Mouse (Mus musculus): ENCODE results near the gene Prkar2b.
"Not testable (repeated sequence)": the region's sequence is repeated elsewhere in the genome, so short reads cannot be mapped to it uniquely, and the experiment has no call there.

Gene Prkar2b

DNA sequence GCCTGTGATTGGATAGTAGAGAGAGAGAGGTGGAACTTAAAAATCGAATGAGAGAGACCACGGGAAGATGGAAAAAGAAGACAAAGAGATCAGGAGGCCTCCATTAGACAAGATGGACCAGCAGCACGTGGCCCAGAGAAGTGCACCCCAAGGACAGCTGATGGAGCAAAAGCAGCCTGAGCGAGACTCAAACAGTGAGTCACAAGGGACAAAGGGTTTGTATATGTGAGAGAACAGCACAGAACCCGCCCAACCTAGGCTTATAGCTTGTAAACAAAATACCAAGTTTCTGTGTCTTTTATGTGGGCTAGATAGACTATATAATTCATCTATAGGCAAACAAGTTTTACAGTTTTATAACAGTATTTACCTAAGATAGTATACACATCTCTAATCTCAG lies 50.0 kb downstream of the Prkar2b start:
- in situ Hi-C loops (cut with MboI, MseI), result no loop called here

- in situ Hi-C loops (cut with MboI, MseI), result not testable (repeated sequence)
Measured at GRCm38 (mm10) chr12:32009985-32010369, 51.1 kb downstream of the Prkar2b start.

DNA sequence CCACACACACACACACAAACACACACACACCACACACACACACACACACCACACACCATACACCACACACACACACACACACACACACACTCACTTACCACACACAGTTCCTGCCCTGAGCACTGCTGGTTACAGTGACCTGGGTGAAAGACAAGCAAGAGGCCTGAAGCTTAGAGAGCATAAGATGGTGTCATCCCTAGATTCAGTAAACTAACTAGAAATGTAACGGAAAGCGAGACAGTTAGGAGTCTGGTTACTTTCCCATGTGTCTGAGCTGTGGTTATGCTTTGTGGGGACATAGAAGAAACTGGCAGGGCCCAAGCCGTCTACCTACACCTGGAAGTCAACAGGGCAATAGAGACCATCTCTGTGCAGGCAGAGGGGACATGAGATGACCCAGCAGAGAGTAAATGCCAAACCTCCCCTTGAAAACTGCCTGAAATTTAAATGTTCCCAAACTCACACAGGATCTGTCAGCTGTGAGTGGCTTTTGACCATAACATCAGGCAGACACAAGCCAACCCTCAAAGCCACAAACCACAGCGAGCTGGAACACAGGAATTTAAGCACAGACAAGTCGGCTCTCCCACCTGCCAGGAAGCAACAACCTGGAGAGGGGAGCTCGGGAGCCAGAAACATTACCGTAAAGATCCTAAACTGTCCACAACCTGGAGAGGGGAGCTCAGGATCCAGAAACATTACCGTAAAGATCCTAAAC lies 51.7 kb downstream of the Prkar2b start:
- in situ Hi-C loops (cut with MboI, MseI), result no loop called here

DNA sequence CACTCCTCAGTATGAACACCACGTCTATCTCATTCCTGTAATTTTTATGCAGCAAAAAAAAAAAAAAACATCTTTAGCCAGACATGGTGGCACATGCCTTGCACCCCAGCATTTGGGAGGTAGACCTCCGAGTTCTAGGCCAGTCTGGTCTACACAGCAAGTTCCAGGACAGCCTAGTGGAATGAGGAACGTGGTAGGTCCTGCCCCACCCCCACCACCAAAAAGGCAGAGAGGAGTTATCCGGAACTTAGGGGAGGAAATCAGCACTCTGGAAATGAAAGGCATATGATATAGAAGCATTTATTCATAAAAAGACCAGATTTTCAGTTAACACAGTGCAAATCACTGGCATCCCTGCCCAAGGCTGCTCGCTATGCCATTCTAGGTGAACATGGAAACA lies 52.4 kb downstream of the Prkar2b start:
- in situ Hi-C loops (cut with MboI, MseI), result no loop called here

- in situ Hi-C loops (cut with MboI, MseI), result no loop called here
Measured at GRCm38 (mm10) chr12:32007646-32008045, 53.5 kb downstream of the Prkar2b start.

DNA sequence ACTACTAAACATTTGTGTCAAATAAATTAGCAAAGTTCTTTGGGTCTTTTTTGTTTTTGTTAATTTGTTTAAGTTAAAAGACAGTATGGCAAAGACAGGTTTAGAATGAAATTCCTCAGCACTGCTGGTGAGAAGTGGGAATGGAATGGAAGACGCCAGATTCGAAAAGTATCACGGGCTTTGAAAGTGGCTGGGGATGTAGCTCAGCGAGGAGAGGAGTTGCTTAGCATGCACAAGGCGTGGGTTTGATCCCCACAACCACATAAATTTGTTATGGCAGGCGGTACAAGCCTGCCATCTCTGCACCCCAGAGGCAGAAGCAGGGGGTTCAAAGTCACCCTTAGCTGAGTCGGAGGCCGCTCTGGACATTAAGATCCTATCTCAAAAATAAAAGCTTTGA lies 54.1 kb downstream of the Prkar2b start:
- in situ Hi-C loops (cut with MboI, MseI), result no loop called here

GRCm38 (mm10) chr12:32006391-32006929 lies 54.6 kb downstream of the Prkar2b start:
- in situ Hi-C loops (cut with MboI, MseI), result no loop called here

- in situ Hi-C loops (cut with MboI, MseI), result no loop called here
Measured at GRCm38 (mm10) chr12:32000464-32000863, 60.6 kb downstream of the Prkar2b start.

DNA sequence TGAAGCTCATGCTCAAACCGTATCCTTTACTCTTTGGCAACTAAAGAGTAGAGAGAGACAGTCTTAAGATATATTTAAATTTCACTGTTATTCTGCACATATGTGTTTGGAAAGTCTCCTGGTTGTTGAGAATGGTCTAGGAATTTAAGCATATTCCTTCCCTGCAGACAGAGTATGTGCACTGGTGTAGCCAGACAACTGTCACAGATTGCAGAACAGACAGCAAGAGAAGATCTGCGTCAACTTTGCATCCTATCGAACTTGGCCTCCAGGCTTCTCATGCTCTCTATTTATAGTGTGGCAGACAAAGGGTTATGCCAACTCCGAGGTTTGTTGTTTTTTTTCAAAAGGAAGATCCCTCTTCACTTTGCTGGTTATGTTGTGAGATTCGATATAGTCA lies 62.4 kb downstream of the Prkar2b start:
- in situ Hi-C loops (cut with MboI, MseI), result no loop called here

DNA sequence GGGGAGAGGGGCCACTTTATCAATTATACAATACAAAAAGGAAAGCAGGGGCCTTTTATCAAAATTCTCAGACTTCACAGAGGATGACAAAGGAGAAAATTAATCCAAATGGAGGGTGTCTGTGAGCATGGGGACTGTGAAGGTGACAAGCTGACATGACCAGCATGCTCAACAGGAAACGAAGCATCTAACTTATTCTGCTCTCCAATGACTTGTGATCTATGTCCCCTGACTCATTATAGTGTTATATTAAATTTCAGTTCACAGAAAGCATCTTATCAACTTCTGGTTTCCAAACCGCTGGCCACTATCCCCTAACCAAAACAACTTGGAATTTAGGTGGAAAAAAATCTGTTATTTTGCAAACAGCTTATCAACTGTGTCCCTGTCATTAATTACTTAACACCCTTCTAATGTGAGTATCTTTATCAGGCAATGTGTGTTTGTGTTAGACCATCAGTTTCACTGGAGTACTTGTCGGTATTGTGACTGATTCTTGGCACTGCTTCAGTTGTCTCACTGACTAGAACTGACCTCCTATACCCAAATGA lies 63.7 kb downstream of the Prkar2b start:
- in situ Hi-C loops (cut with MboI, MseI), result no loop called here

DNA sequence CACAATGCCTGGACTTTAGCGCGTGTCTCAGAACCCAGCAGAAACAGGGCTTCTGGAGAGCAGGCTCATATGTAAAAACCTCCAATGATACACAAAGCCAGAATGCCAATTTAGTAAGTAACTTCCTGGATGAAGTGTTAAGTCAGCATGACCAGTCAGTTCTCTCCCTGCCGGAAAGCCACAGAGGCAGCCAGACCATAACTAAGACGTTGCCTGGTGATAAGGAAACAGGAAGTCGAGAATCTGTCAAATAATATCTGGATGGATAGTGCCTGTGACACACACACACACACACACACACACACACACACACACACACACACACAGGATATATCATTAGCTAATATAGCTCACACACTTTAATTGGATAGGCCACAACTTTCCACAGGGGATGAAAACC lies 64.2 kb downstream of the Prkar2b start:
- in situ Hi-C loops (cut with MboI, MseI), result no loop called here

- in situ Hi-C loops (cut with MboI, MseI), result no loop called here
Measured at GRCm38 (mm10) chr12:31990575-31990974, 70.5 kb downstream of the Prkar2b start.

DNA sequence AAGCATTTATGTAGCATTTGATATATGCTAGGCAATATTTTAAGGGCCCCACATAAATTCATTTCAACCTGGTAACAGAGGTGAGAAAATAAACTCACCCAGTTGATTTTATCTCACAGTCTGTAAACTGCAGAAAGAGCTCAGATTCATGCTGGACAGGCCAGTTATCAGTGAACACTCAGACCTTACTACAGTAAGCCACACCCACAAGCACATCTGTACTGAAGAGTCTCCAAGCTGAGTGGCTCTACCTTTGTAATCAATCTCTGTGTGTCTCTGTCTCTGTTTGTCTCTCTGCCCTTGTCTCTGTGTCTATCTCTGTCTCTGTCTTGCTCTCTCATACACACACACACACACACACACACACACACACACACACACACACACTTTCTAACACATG lies 71.4 kb downstream of the Prkar2b start:
- in situ Hi-C loops (cut with MboI, MseI), result no loop called here

- in situ Hi-C loops (cut with MboI, MseI), result no loop called here
Measured at GRCm38 (mm10) chr12:31986463-31986862, 74.6 kb downstream of the Prkar2b start.

- in situ Hi-C loops (cut with MboI, MseI), result no loop called here
Measured at GRCm38 (mm10) chr12:31985738-31986137, 75.4 kb downstream of the Prkar2b start.

DNA sequence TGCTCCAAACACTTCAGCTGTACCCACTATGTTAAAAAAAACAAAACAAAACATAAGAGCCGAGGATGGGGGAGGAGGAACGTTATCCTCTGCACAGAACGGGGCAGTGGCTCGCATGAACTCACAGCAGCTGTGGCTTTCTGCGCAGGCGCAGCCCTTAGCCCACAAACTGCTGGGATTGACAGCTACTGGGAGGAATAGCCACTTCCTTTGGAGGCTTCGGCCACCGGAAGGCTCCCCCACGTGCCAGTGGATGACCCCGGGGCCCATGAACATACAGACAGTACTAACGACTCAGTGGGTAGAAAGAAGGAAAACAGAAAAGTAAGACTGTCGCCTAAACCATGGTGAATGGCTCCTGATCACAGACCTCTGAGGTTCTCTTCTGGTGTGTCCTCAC lies 76.4 kb downstream of the Prkar2b start:
- in situ Hi-C loops (cut with MboI, MseI), result no loop called here

GRCm38 (mm10) chr12:31984206-31984605 lies 76.9 kb downstream of the Prkar2b start:
- in situ Hi-C loops (cut with MboI, MseI), result no loop called here

- in situ Hi-C loops (cut with MboI, MseI), result no loop called here
Measured at GRCm38 (mm10) chr12:31983769-31984168, 77.3 kb downstream of the Prkar2b start.

- in situ Hi-C loops (cut with MboI, MseI), result no loop called here
Measured at GRCm38 (mm10) chr12:31983238-31983637, 77.9 kb downstream of the Prkar2b start.

GRCm38 (mm10) chr12:31977613-31978195 lies 83.4 kb downstream of the Prkar2b start:
- in situ Hi-C loops (cut with MboI, MseI), result no loop called here

GRCm38 (mm10) chr12:31976544-31976943 lies 84.6 kb downstream of the Prkar2b start:
- in situ Hi-C loops (cut with MboI, MseI), result no loop called here

- in situ Hi-C loops (cut with MboI, MseI), result loop anchor here (25.0 kb wide), 1 partner anchor 414 kb away; the partner anchor contains the start of gene Ccdc71l
Measured at GRCm38 (mm10) chr12:31973473-31974172, 87.5 kb downstream of the Prkar2b start.
